Mouse (Mus musculus) bone marrow, adult 2 months (tissue): ENCODE measurements around the gene Pbx2. TPM values are rescaled to one million over a fixed set of nuclear protein-coding genes. Genes with fewer than 3 reads are reported as not detected.
A peak's percentile ranks its signal among the peaks of the same experiment; 100 is the strongest.

Source experiments
- H3K27ac ChIP-seq: fragments of 200-500 bp; 2 replicates; pipeline ENCODE4 v1.5.1; 2012; ENCODE audit warnings: low read depth, mild to moderate bottlenecking, control low read depth, inconsistent platforms, low read length; ENCODE audit not compliant: control insufficient read depth, poor library complexity, insufficient read depth
- H3K4me1 ChIP-seq: fragments of 200-500 bp; 2 replicates; pipeline ENCODE4 v1.6.1; 2011; ENCODE audit warnings: low read length; ENCODE audit not compliant: control insufficient read depth, insufficient read depth
- H3K4me3 ChIP-seq: fragments of 200-500 bp; replicated peaks from 2 replicates; pipeline ENCODE3; 2011; ENCODE audit warnings: mild to moderate bottlenecking, low read depth, low read length, control low read depth; ENCODE audit not compliant: control insufficient read depth
- CTCF ChIP-seq: fragments of 200-500 bp; IDR thresholded peaks from 2 replicates; pipeline ENCODE4 v1.5.1; 2011; ENCODE audit warnings: low read length, control low read depth; ENCODE audit not compliant: control insufficient read depth, insufficient read depth
- POLR2A ChIP-seq: fragments of 200-500 bp; IDR thresholded peaks from 2 replicates; pipeline ENCODE4 v1.6.1; 2011; ENCODE audit warnings: low read depth, mild to moderate bottlenecking, control low read depth, low read length, borderline replicate concordance; ENCODE audit not compliant: control insufficient read depth
- WGBS: fragments of 180-500 bp; shearing (Covaris S2); methylation state at CpG from one replicate; pipeline ENCODE4 v1.1.7; 2018; 5-methylcytosine and 5-hydroxymethylcytosine counted together
- polyA plus RNA-seq: library from polyadenylated mRNA; stranded (reverse); fragments of >200 nt; gene quantifications from 2 replicates; pipeline ENCODE4 v1.2.4, GENCODE M21; 2011; ENCODE audit warnings: low replicate concordance; ENCODE audit not compliant: missing spikeins, insufficient read depth, insufficient read length

Gene Pbx2
- polyA plus RNA-seq, 1 experiment: 95.1 TPM

DNA sequence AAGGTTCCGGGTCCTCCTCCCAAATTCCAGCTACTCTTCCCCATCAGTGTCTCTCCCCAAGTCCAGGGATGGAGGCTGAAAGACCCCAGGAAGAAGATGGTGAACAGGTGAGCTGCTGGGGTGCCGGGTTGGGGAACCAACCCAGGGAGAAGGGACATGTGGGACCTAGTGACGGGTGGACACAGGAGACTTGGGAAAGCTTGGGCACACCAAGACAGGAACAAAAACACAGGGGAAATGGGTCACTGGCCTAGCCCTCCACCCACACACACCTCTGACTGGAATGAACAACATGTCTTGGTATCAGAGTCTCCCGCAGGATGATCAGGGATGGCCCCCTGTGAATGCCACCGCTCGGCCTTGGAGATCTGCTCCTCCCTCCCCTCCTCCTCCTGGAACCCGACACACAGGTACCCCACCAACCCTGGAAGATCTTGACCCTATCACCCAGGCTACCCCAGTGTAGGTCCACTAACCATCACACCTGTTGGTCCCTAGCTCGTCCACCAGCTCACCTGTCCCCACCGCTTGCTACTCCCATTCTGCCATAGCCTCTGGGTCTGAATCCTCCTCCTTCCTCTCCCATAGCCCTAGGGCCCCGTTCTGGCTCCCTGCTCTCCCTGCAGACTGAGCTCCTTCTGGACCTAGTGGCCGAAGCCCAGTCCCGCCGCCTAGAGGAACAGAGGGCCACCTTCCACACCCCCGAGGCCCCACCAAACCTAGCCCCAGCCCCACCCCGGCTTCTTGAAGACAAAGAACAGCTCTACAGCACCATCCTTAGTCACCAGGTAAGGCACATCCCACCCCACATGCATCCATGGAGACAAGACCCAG lies 695 bp upstream of the Pbx2 start:
- TF ChIP-seq CTCF: no peak
- TF ChIP-seq POLR2A: 0 out of 2 replicates have a peak, but pooled peaks have one; percentile 8
- 29% methylated on average over 15 of the region's 15 CpGs for WGBS
- Histone ChIP-seq H3K4me1 (no peaks in the 10 kb centered on the region; the same call in 1 of the 2 replicates), H3K4me3 (peak overlapping the region; percentile 86), H3K27ac (peak overlapping the region; percentile 95)

DNA sequence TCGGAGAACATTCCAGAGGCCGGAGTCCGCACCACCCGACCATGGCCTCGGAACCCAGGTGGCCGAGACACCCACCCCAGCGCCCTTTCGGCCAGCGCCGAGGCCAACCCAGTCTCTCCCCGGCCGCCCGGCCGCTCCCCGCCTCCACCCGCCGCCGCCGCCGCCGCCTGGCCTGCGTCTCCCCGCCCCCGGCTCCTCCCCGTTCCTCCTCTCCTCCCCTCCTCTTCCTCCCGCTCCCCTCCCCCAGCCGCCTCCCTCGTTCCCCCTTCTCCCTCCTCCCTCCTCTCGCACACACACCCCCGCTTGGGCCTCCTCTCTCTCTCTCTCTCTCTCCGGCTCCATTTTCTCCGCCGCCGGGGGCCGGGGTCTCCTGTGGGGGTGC lies 919 bp downstream of the Pbx2 start:
- peak overlapping the region; percentile 95 for H3K27ac ChIP-seq
- 2% methylated on average over 33 of the region's 35 CpGs for WGBS
- H3K4me1 ChIP-seq: no peaks in the 10 kb centered on the region; the same call in 1 of the 2 replicates
- TF ChIP-seq CTCF (no peak), POLR2A (peak; percentile 79; the same call in 1 of the 2 replicates)
- peak overlapping the region; percentile 86 for H3K4me3 ChIP-seq

DNA sequence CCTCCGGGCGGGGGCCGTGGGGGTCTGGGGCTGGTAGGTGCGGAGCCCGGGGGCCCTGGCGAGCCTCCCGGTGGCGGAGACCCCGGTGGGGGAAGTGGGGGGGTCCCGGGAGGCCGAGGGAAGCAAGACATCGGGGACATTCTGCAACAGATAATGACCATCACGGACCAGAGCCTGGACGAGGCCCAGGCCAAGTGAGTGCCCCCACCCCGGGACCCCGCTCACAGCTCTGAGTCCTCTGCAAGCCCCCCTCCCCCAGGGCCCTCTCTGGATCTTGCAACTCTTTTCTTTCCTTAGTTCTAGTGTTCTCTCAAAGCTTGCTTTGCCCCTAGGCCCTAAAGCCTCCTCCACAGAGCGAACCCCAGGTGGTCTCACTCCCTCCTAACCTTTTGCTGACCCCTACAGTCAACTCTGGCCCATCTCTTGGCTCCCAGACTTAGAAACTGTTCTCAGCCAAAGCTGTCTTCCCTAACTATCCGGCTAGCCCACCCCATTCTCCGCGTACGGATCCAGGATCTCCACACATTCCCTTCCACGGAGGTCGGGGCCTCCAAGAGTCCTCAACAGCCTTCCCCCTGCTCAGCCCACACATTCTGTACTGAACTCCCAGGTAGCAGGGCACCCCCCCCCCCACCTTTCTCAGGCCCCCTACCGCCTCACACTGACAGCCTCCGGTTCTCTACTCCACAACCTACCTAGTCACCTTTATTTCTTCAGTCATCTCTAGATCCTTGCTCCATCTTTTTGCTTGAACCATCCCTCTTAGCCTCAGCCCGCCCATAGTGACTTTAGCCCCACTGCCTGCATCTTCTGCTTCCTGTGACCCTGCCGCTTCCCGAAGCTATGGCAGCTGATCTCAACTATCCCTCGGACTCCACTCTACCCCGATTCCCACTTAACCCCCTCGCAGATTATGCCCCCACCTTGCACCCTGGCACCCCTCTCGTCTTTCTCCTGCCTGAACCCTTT lies 1.8 kb downstream of the Pbx2 start:
- Histone ChIP-seq H3K27ac (peak overlapping the region; percentile 77), H3K4me1 (no peaks in the 10 kb centered on the region; the same call in 1 of the 2 replicates), H3K4me3 (peak overlapping the region; percentile 73)
- 3% methylated on average over 32 of the region's 32 CpGs for WGBS
- TF ChIP-seq CTCF: no peak
- TF ChIP-seq POLR2A: no peak

DNA sequence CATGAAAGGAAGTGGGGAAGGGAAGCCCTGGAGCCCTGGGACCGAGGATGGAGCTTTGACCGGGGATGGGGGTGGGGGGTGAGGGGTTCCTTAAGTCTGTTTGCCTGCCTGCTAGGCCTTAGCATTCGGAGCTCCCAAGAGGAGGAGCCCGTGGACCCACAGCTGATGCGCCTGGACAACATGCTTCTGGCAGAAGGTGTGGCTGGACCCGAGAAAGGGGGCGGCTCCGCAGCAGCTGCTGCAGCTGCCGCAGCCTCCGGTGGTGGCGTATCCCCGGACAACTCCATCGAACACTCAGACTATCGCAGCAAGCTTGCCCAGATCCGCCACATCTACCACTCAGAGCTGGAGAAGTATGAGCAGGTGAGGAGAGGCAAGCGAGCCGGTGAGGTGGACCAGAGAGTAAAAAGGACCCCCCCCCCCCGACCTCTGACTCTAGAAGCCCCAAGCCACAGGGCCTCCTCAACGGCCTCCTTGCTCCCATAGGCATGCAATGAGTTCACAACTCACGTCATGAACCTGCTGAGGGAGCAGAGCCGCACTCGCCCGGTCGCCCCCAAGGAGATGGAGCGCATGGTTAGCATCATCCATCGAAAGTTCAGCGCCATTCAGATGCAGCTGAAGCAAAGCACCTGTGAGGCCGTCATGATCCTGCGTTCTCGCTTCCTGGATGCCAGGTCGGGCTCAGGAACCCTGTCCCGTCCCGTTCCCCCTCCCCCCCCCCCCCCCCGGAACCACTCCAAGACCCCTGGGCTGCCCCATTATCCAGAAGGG lies 2.9 kb downstream of the Pbx2 start:
- 72% methylated on average over 34 of the region's 34 CpGs for WGBS
- H3K27ac ChIP-seq: no peak overlapping the region
- no peaks in the 10 kb centered on the region for H3K4me1 ChIP-seq
- peak overlapping the region; percentile 73 for H3K4me3 ChIP-seq
- no peak for TF ChIP-seq CTCF
- TF ChIP-seq POLR2A: no peak

DNA sequence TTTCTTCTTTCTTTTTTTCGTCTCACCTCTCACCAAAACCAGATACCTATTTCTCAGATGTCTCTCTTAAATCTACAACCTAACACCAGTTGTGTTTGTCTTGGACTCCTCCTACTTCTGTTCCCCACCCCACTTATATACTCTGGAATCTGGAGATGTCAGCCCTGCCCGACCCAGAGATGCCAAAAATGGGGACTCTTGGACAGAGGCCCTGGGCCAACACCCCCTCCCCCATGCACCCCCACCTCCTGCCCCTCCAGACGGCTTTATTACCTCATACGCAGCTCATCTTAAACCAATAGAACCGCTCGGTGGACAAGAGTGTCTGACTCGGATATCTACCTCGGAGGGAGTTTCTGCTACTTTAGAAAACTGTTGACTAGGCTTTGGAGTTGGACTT lies 5.0 kb downstream of the Pbx2 start:
- Histone ChIP-seq H3K4me3 (no peak overlapping the region), H3K27ac (no peak overlapping the region), H3K4me1 (peaks cover 2% of the 10 kb centered on the region)
- TF ChIP-seq CTCF: no peak
- TF ChIP-seq POLR2A: no peak
- WGBS: 81% methylated on average over 8 of the region's 8 CpGs

DNA sequence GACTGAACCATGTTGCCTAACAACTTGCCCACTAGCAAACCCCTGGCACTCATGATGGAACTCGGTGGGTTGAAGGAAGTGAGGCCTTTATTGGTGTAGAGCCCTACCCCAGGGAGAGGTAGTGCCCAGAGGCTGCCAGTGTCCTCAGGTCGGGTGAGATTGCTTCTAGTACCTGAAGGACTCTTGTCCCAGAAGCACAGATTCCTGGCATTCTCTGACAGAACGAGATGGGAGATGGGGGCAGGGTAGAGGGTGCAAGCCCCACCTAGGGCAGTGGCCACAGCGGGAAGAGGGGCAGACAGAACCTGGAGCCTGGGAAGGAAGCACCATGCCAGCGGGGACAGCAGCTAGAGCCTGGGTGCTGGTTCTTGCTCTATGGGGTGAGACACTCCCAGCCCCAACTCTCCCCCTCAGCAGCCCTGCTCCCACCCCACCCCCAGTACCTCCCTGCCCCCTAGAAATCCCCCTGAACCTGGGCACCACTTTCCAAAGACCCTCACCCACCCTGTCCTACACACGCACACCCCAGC lies 6.6 kb downstream of the Pbx2 start, which contains the start of gene Ager:
Ager (plus strand) TSS at position 297 of the 530 bp plus-strand sequence.
- WGBS: 47% methylated on average over 6 of the region's 6 CpGs
- no peak within 1 kb of the TSS for H3K4me3 ChIP-seq
- no peak within 1 kb of the TSS for H3K27ac ChIP-seq
- H3K4me1 ChIP-seq: peaks cover 2% of the 10 kb centered on the region
- no peak for TF ChIP-seq CTCF

DNA sequence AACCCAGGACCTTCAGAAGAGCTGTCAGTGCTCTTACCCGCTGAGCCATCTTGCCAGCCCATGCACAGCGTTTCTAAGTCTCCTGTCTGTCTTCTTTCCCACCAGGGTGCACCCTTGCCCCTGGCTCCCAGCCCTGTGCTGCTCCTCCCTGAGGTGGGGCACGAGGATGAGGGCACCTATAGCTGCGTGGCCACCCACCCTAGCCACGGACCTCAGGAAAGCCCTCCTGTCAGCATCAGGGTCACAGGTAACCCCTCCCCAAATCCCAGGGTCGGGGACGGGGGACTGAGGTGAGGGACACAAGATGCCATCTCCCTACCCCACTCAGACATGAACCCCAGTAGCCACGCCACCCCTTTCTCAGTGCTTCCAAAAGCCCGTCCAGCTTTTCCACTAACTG lies 8.8 kb downstream of the Pbx2 start:
- Histone ChIP-seq H3K4me1 (peaks cover 2% of the 10 kb centered on the region), H3K27ac (no peak overlapping the region), H3K4me3 (no peak overlapping the region)
- TF ChIP-seq POLR2A (no peak), CTCF (no peak)
- WGBS: 75% methylated on average over 9 of the region's 9 CpGs
